Mouse (Mus musculus): ENCODE results near the gene Mxra8.

Gene Mxra8

GRCm38 (mm10) chr4:155868614-155869298, 29.3 kb downstream of the Mxra8 start:
- Histone ChIP-seq H3K36me3 (ENCODE audit: control insufficient read depth, insufficient read depth, low read length, poor library complexity, severe bottlenecking) (peaks cover 5% of the 10 kb centered on the region; the same call in 1 of the 2 replicates), H3K27me3 (ENCODE audit: control insufficient read depth, insufficient read depth, low read length, poor library complexity, severe bottlenecking) (no peaks in the 10 kb centered on the region)
- DNase-seq (ENCODE audit: low read depth, low spot score): no peak

- H3K36me3 ChIP-seq (ENCODE audit: control insufficient read depth, insufficient read depth, low read length, poor library complexity, severe bottlenecking): peaks cover 5% of the 10 kb centered on the region; the same call in 1 of the 2 replicates
- no peaks in the 10 kb centered on the region for H3K27me3 ChIP-seq (ENCODE audit: control insufficient read depth, insufficient read depth, low read length, poor library complexity, severe bottlenecking)
Measured at GRCm38 (mm10) chr4:155869317-155870033, 30.0 kb downstream of the Mxra8 start, which contains the start of the genes Cptp and Ints11. Gene Cptp, minus strand, starts transcription at chr4:155869440. Gene Ints11, plus strand, starts transcription at chr4:155869546.

DNA sequence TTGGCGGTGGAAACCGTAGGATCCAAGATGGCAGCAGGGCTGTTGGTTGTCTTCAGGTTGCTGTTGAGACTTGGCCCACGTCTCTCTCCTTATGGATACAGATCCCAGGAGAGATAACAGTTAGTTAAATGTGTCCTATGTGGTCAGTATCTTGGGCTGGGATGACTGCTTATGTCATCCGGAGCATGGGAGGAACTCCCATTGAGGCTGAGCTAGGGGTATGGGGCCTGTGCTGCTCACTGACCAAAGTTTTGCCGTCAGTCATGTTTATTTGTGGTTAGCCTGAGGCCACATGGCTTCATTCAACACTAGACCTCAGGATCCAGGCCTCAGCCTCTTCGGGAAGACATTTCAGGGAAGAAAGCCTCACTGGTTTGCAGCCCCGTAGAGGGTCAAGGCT, 31.9 kb downstream of the Mxra8 start:
- no peaks in the 10 kb centered on the region for H3K27me3 ChIP-seq (ENCODE audit: control insufficient read depth, insufficient read depth, low read length, poor library complexity, severe bottlenecking)
- peaks cover 5% of the 10 kb centered on the region; the same call in 1 of the 2 replicates for H3K36me3 ChIP-seq (ENCODE audit: control insufficient read depth, insufficient read depth, low read length, poor library complexity, severe bottlenecking)
- DNase-seq (ENCODE audit: low read depth, low spot score): no peak

More at GRCm38 (mm10) chr4:155869317-155870033, 30.0 kb downstream of the Mxra8 start, which contains the start of the genes Cptp and Ints11:
- peak; percentile 95 for DNase-seq (ENCODE audit: low read depth, low spot score)

GRCm38 (mm10) chr4:155883587-155883986, 44.1 kb downstream of the Mxra8 start:
- H3K27me3 ChIP-seq (ENCODE audit: control insufficient read depth, insufficient read depth, low read length, poor library complexity, severe bottlenecking): no peaks in the 10 kb centered on the region
- peaks cover 16% of the 10 kb centered on the region for H3K36me3 ChIP-seq (ENCODE audit: control insufficient read depth, insufficient read depth, low read length, poor library complexity, severe bottlenecking)
- no peak for DNase-seq (ENCODE audit: low read depth, low spot score)

DNA sequence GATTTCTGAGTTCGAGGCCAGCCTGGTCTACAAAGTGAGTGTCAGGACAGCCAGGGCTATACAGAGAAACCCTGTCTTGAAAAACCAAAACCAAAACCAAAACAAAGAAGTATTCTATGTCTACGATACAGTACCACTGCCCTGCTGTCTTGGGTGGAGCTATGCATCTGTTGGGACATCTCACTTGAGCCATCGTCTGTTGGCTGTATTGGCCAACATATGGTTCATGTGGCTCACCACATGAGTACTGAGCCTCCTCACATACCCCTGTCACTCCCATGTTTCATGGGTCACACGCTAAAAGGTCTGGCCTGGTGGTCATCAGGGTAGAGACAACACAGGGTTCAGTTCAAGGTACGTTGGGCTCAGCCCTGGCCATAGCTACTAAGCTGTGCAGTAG, 46.9 kb downstream of the Mxra8 start:
- DNase-seq (ENCODE audit: low read depth, low spot score): no peak
- Histone ChIP-seq H3K36me3 (ENCODE audit: control insufficient read depth, insufficient read depth, low read length, poor library complexity, severe bottlenecking) (peaks cover 16% of the 10 kb centered on the region), H3K27me3 (ENCODE audit: control insufficient read depth, insufficient read depth, low read length, poor library complexity, severe bottlenecking) (no peaks in the 10 kb centered on the region)

DNA sequence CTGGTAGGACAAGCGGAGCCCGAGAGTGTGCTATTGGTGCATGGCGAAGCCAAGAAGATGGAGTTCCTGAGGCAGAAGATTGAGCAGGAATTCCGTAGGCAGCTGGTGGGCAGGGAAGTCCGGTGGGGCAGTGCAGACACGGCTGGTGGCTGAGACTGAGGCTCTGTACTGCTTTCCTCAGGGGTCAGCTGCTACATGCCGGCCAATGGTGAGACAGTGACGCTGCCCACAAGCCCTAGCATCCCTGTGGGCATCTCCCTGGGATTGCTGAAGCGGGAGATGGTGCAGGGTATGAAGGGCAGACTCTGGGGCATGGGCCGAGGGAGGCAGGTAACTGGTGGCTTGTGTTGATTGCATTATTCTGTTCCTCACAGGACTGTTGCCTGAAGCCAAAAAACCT, 48.2 kb downstream of the Mxra8 start:
- Histone ChIP-seq H3K36me3 (ENCODE audit: control insufficient read depth, insufficient read depth, low read length, poor library complexity, severe bottlenecking) (peaks cover 13% of the 10 kb centered on the region), H3K27me3 (ENCODE audit: control insufficient read depth, insufficient read depth, low read length, poor library complexity, severe bottlenecking) (no peaks in the 10 kb centered on the region)
- DNase-seq (ENCODE audit: low read depth, low spot score): no peak

DNA sequence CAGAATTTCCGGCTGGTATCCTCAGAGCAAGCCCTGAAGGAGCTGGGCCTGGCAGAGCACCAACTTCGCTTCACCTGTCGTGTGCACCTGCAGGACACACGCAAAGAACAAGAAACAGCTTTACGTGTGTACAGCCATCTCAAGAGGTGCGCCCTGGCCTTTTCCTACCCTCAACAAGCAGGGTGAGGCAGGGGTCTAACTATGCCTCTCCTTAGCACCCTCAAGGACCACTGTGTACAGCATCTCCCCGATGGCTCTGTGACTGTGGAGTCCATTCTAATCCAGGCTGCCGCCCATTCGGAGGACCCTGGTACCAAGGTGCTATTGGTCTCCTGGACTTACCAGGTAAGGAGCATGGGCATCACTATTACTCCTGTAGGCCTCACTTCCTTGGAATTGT, 48.7 kb downstream of the Mxra8 start:
- no peaks in the 10 kb centered on the region for H3K27me3 ChIP-seq (ENCODE audit: control insufficient read depth, insufficient read depth, low read length, poor library complexity, severe bottlenecking)
- peaks cover 13% of the 10 kb centered on the region for H3K36me3 ChIP-seq (ENCODE audit: control insufficient read depth, insufficient read depth, low read length, poor library complexity, severe bottlenecking)
- no peak for DNase-seq (ENCODE audit: low read depth, low spot score)

DNA sequence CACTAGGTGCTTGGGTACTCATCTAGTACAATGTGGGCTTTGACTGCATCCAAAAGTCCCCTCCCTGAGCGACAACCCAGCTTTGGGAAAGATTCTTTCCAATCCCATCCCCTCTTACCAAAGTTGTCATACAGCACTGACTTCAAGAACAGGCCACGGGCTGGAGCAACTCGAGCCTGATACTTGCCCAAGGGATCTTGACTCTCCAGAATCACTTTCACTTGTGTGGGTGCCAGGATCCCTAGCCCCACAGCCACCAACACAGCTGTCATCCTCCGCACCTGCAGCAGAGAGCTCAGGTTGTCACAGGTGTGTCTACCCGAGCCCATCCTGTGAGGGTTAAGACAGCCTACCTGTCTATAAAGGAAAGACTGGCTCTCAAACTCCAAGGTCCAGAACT, 49.8 kb downstream of the Mxra8 start:
- DNase-seq (ENCODE audit: low read depth, low spot score): no peak
- peaks cover 13% of the 10 kb centered on the region for H3K36me3 ChIP-seq (ENCODE audit: control insufficient read depth, insufficient read depth, low read length, poor library complexity, severe bottlenecking)
- H3K27me3 ChIP-seq (ENCODE audit: control insufficient read depth, insufficient read depth, low read length, poor library complexity, severe bottlenecking): no peaks in the 10 kb centered on the region

DNA sequence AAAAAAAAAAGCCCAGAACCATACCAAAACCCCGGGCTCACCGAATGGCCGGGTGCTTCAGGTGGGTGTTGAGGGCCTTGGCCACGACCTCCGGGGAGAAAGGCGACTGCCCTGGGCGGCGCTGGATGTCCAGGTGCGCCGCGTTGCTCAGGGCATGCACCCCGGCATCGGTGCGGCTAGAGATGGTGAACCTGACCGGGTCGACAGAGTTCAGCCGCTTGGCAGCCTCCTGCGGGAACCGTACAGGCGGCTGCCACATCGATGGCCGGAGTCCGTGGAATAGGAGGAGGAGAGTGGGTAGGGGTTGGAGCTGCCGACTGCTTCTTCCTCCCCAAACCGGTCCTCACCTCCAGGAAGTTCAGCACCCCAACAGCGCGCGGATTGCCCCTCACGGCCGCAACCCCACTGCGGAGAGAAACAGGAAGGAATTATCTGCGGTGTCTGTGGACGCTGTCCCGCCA, 51.6 kb downstream of the Mxra8 start:
- H3K27me3 ChIP-seq (ENCODE audit: control insufficient read depth, insufficient read depth, low read length, poor library complexity, severe bottlenecking): no peaks in the 10 kb centered on the region
- DNase-seq (ENCODE audit: low read depth, low spot score): no peak
- peaks cover 4% of the 10 kb centered on the region for H3K36me3 ChIP-seq (ENCODE audit: control insufficient read depth, insufficient read depth, low read length, poor library complexity, severe bottlenecking)

- no peaks in the 10 kb centered on the region for H3K27me3 ChIP-seq (ENCODE audit: control insufficient read depth, insufficient read depth, low read length, poor library complexity, severe bottlenecking)
- H3K36me3 ChIP-seq (ENCODE audit: control insufficient read depth, insufficient read depth, low read length, poor library complexity, severe bottlenecking): peaks cover 4% of the 10 kb centered on the region
- peak; percentile 97 for DNase-seq (ENCODE audit: low read depth, low spot score)
Measured at GRCm38 (mm10) chr4:155891551-155892001, 52.1 kb downstream of the Mxra8 start, which contains the start of the genes Pusl1 and Acap3. Gene Pusl1, minus strand, starts transcription at chr4:155891781. Gene Acap3, plus strand, starts transcription at chr4:155891822.

- peak; percentile 88 for DNase-seq (ENCODE audit: low read depth, low spot score)
- Histone ChIP-seq H3K36me3 (ENCODE audit: control insufficient read depth, insufficient read depth, low read length, poor library complexity, severe bottlenecking) (peaks cover 3% of the 10 kb centered on the region), H3K27me3 (ENCODE audit: control insufficient read depth, insufficient read depth, low read length, poor library complexity, severe bottlenecking) (no peaks in the 10 kb centered on the region)
Measured at GRCm38 (mm10) chr4:155892017-155892416, 52.5 kb downstream of the Mxra8 start.

- peak; percentile 53 for DNase-seq (ENCODE audit: low read depth, low spot score)
- Histone ChIP-seq H3K36me3 (ENCODE audit: control insufficient read depth, insufficient read depth, low read length, poor library complexity, severe bottlenecking) (no peaks in the 10 kb centered on the region; the same call in 1 of the 2 replicates), H3K27me3 (ENCODE audit: control insufficient read depth, insufficient read depth, low read length, poor library complexity, severe bottlenecking) (no peaks in the 10 kb centered on the region)
Measured at GRCm38 (mm10) chr4:155892438-155893211, 53.1 kb downstream of the Mxra8 start.

- no peaks in the 10 kb centered on the region; the same call in 1 of the 2 replicates for H3K36me3 ChIP-seq (ENCODE audit: control insufficient read depth, insufficient read depth, low read length, poor library complexity, severe bottlenecking)
- H3K27me3 ChIP-seq (ENCODE audit: control insufficient read depth, insufficient read depth, low read length, poor library complexity, severe bottlenecking): no peaks in the 10 kb centered on the region
- peak; percentile 8 for DNase-seq (ENCODE audit: low read depth, low spot score)
Measured at GRCm38 (mm10) chr4:155893212-155893690, 53.8 kb downstream of the Mxra8 start.
